Comparison of ENCODE assay signal across 23 mouse cellular contexts in the genomic region with DNA sequence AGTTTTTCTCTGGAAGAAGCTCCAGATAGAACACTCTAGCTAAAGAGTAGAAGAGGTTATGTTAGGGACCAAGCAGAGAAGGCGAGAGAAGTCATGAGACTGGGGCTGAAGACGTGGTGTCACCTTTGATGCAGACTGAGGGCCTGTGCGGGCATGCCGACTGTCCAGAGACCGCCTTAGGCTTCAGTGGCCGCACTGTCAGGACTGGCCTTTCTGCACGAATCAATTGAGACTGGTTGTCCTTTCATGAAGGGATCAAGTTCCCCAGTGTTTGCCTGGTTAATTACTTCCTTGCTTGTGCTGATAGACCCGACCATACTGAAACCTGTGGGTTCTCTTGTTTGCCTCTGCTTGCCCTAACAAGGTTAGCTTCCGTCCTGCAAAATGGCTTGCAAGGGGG.
DNase-seq lines count a peak whose midpoint lies in the region.
"Had no signal": no experiment of that assay in that cellular context is flagged by ENCODE, and none has a peak within 500 bp of the region (broad histone marks: within the 10 kb centered on the region; RNA-seq: fewer than 3 reads in every experiment).

No protein-coding gene starts in this region.

- no peak overlapping the region for H3K4me3 ChIP-seq in forebrain, embryonic 10.5 days
- H3K4me3 ChIP-seq: heart, embryonic 12.5 days; heart, embryonic 15.5 days; hindbrain, embryonic 12.5 days; hindbrain, embryonic 15.5 days had no signal

- peak; percentile 61 for DNase-seq in heart, adult 11 months
- no peak for DNase-seq in heart, adult 9 months (ENCODE audit: low spot score in 2 of 2)
- DNase-seq in urinary bladder, adult 2 months (ENCODE audit: low spot score): peak; percentile 39
- DNase-seq in urinary bladder, postnatal 10 days (ENCODE audit: low spot score): no peak
- peak; percentile 75 for DNase-seq in urinary bladder, postnatal 14 days (ENCODE audit: low spot score)
- no peak for DNase-seq in forebrain, embryonic 10.5 days (ENCODE audit: extremely low spot score, low spot score)
- DNase-seq in adrenal gland, adult (ENCODE audit: inconsistent age in 2 of 2, low spot score in 1 of 2): no peak
- DNase-seq: adrenal gland, postnatal 10 days; adrenal gland, postnatal 36 days; cerebellum, adult 18-20 months; cerebellum, adult 9-10 months; cerebellum, postnatal 14 days; embryo, embryonic 11 days; forebrain, postnatal 0 days; gastrocnemius, postnatal 10 days; gastrocnemius, postnatal 36 days; heart, postnatal 10 days; heart, postnatal 36 days; kidney, adult 2 months had no signal

- H3K27me3 ChIP-seq in forebrain, embryonic 10.5 days (ENCODE audit: poor library complexity, severe bottlenecking): no peaks in the 10 kb centered on the region
- H3K27me3 ChIP-seq: heart, embryonic 12.5 days; heart, embryonic 15.5 days; hindbrain, embryonic 12.5 days; hindbrain, embryonic 15.5 days had no signal

- no peaks in the 10 kb centered on the region for H3K36me3 ChIP-seq in forebrain, embryonic 10.5 days (replicated peaks)
- H3K36me3 ChIP-seq: heart, embryonic 12.5 days; heart, embryonic 15.5 days; hindbrain, embryonic 12.5 days; hindbrain, embryonic 15.5 days had no signal

- no peaks in the 10 kb centered on the region for H3K4me1 ChIP-seq in forebrain, embryonic 10.5 days
- H3K4me1 ChIP-seq: hindbrain, embryonic 15.5 days had no signal

- no peaks in the 10 kb centered on the region for H3K9me3 ChIP-seq in forebrain, embryonic 10.5 days
- H3K9me3 ChIP-seq: heart, embryonic 12.5 days; heart, embryonic 15.5 days; hindbrain, embryonic 12.5 days; hindbrain, embryonic 15.5 days had no signal

- 55% methylated on average over 9 of the region's 9 CpGs for WGBS in forebrain, embryonic 10.5 days

- no peak overlapping the region for H3K27ac ChIP-seq in forebrain, embryonic 10.5 days
- H3K27ac ChIP-seq: heart, embryonic 15.5 days; hindbrain, embryonic 12.5 days; hindbrain, embryonic 15.5 days had no signal

Comparison
In these comparisons a context has a peak if more than half of its experiments do, and no peak if none do; other contexts are left out.
1. DNase-seq: peak in heart, adult 11 months (single experiment), urinary bladder, adult 2 months (single experiment) and urinary bladder, postnatal 14 days (single experiment); none in heart, adult 9 months (0 of 2), urinary bladder, postnatal 10 days (single experiment), forebrain, embryonic 10.5 days (single experiment) and adrenal gland, adult (0 of 2).